Comparison of ENCODE assay signal across 8 mouse cellular contexts in the genomic region with DNA sequence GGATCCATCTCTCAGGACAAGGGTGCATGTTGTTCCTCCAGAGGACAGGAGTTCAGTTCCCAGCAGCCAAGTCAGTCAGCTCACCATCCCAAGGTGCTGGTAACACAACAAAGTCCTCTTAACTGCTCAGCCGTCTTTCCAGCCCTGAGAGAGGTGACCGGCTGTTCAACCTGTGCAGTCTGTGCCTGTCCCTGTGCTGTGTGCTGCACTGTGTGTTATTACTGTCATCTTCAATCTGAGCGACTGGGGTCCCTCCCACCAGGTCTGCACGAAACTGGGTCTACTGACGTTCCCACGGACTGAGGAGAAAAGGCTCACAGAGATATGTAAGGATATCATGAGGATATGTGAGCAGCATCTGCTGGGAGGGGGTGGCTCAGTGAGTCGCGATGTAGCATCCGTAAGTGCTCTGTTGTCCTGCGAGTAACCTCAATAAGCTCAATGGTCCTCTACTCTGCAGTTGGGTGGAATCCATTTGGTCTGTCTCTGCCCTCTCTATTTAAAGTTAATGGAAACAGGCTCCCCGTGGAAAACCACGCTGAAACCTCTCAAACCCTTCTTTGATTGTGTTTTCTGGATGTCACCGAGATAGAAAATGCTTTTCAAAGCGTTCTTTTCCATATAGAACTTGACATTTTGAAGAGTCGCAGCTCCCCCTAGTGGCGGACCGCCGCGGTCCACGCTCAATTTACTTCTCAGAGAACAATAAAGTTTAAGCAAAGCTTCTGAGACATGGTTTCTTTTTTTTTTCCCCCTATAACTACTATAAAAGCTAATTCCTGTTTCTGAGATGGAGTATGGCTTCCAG.
DNase-seq lines count a peak whose midpoint lies in the region; ATAC-seq lines count a peak whose summit lies in the region.

No protein-coding gene starts in this region.

- ATAC-seq in embryonic facial prominence, embryonic 13.5 days (ENCODE audit: insufficient number of reproducible peaks, insufficient read depth, low FRiP score, low TSS enrichment, low read depth), result no peak
- no peak for ATAC-seq in stomach, embryonic 14.5 days (ENCODE audit: insufficient number of reproducible peaks, insufficient read depth, low FRiP score, low read depth)

- H3K4me1 ChIP-seq in heart, embryonic 10.5 days, result peaks cover 4% of the 10 kb centered on the region; the same call in 1 of the 2 replicates
- peaks cover 31% of the 10 kb centered on the region for H3K4me1 ChIP-seq in embryonic facial prominence, embryonic 13.5 days
- peaks cover 22% of the 10 kb centered on the region for H3K4me1 ChIP-seq in hindbrain, embryonic 10.5 days (replicated peaks)
- no peaks in the 10 kb centered on the region for H3K4me1 ChIP-seq in stomach, embryonic 14.5 days (ENCODE audit: control insufficient read depth, insufficient read depth, low read length)

- intact Hi-C loops in heart, postnatal 25 days (cut with DNase I), result loop anchor here (2.0 to 10.0 kb wide), 3 partner anchors 52 to 1559 kb away; no protein-coding TSS in a partner anchor

- H3K27ac ChIP-seq in heart, embryonic 10.5 days, result no peak overlapping the region
- peak overlapping the region; percentile 58; the same call in 1 of the 2 replicates for H3K27ac ChIP-seq in embryonic facial prominence, embryonic 13.5 days
- peak overlapping the region; percentile 73 for H3K27ac ChIP-seq in hindbrain, embryonic 10.5 days
- H3K27ac ChIP-seq in stomach, embryonic 14.5 days (ENCODE audit: low read length), result no peak overlapping the region

- H3K4me3 ChIP-seq in heart, embryonic 10.5 days, result peak overlapping the region; percentile 20
- H3K4me3 ChIP-seq in embryonic facial prominence, embryonic 13.5 days, result no peak overlapping the region
- peak overlapping the region; percentile 31 for H3K4me3 ChIP-seq in hindbrain, embryonic 10.5 days
- H3K4me3 ChIP-seq in stomach, embryonic 14.5 days (ENCODE audit: low read depth, low read length), result 0 out of 2 replicates have a peak overlapping the region, but pooled peaks have one; percentile 5

- WGBS in heart, embryonic 10.5 days, result 35% methylated on average over 20 of the region's 20 CpGs
- 24% methylated on average over 20 of the region's 20 CpGs for WGBS in embryonic facial prominence, embryonic 13.5 days
- WGBS in hindbrain, embryonic 10.5 days, result 35% methylated on average over 20 of the region's 20 CpGs
- 30% methylated on average over 20 of the region's 20 CpGs for WGBS in stomach, embryonic 14.5 days

- no peaks in the 10 kb centered on the region; the same call in 1 of the 2 replicates for H3K27me3 ChIP-seq in heart, embryonic 10.5 days (ENCODE audit: insufficient read depth, poor library complexity, severe bottlenecking)
- H3K27me3 ChIP-seq in embryonic facial prominence, embryonic 13.5 days, result no peaks in the 10 kb centered on the region
- no peaks in the 10 kb centered on the region for H3K27me3 ChIP-seq in hindbrain, embryonic 10.5 days (ENCODE audit: insufficient read depth, poor library complexity, severe bottlenecking)
- H3K27me3 ChIP-seq in stomach, embryonic 14.5 days (ENCODE audit: control insufficient read depth, insufficient read depth, low read length), result no peaks in the 10 kb centered on the region

- no peaks in the 10 kb centered on the region for H3K36me3 ChIP-seq in heart, embryonic 10.5 days
- H3K36me3 ChIP-seq in embryonic facial prominence, embryonic 13.5 days, result no peaks in the 10 kb centered on the region
- H3K36me3 ChIP-seq in hindbrain, embryonic 10.5 days, result no peaks in the 10 kb centered on the region
- H3K36me3 ChIP-seq in stomach, embryonic 14.5 days (ENCODE audit: control insufficient read depth, insufficient read depth, low read length), result no peaks in the 10 kb centered on the region

- 0 out of 2 replicates have a peak overlapping the region, but pooled peaks have one; percentile 12 for H3K9ac ChIP-seq in embryonic facial prominence, embryonic 13.5 days
- no peak overlapping the region; the same call in 1 of the 2 replicates for H3K9ac ChIP-seq in stomach, embryonic 14.5 days (replicated peaks; ENCODE audit: low read depth, low read length)

- no peaks in the 10 kb centered on the region for H3K9me3 ChIP-seq in heart, embryonic 10.5 days
- H3K9me3 ChIP-seq in embryonic facial prominence, embryonic 13.5 days, result no peaks in the 10 kb centered on the region
- no peaks in the 10 kb centered on the region for H3K9me3 ChIP-seq in hindbrain, embryonic 10.5 days
- no peaks in the 10 kb centered on the region for H3K9me3 ChIP-seq in stomach, embryonic 14.5 days (ENCODE audit: control insufficient read depth, low read depth, low read length)

- peak overlapping the region; percentile 47 for H3K4me2 ChIP-seq in embryonic facial prominence, embryonic 13.5 days
- peak overlapping the region; percentile 26; the same call in 1 of the 2 replicates for H3K4me2 ChIP-seq in stomach, embryonic 14.5 days (replicated peaks; ENCODE audit: low read depth, low read length)

- peak; percentile 79 for DNase-seq in heart, embryonic 10.5 days (ENCODE audit: low spot score)
- no peak for DNase-seq in heart, postnatal 25 days (ENCODE audit: low spot score)
- peak; percentile 31 to 50 for DNase-seq in adrenal gland, postnatal 36 days
- peak; percentile 85 for DNase-seq in hindbrain, embryonic 10.5 days (ENCODE audit: low spot score)
- DNase-seq in layer of hippocampus, postnatal 36 days, result peak; percentile 52 to 67
- peak; percentile 82 for DNase-seq in mesoderm, embryonic 11.5 days (ENCODE audit: low read depth, low spot score)

Comparison
In these comparisons a context has a peak if more than half of its experiments do, and no peak if none do; other contexts are left out.
1. H3K27ac ChIP-seq: peak in embryonic facial prominence, embryonic 13.5 days (single experiment) and hindbrain, embryonic 10.5 days (single experiment); none in heart, embryonic 10.5 days (single experiment) and stomach, embryonic 14.5 days (single experiment).